Mouse (Mus musculus) E14TG2a.4 (cell line): Measurements from ENCODE around the gene Axl.

Source experiments
- CTCF ChIP-seq: conservative IDR thresholded peaks from 2 replicates; pipeline ENCODE4 v1.5.1; 2014; ENCODE audit warnings: low read length
- NANOG ChIP-seq: IDR thresholded peaks from 2 replicates; pipeline ENCODE4 v1.6.1; 2014; ENCODE audit warnings: borderline replicate concordance, low read length, mixed read lengths
- POU5F1 ChIP-seq: IDR thresholded peaks from 2 replicates; pipeline ENCODE4 v1.6.1; 2014; ENCODE audit warnings: low read length, borderline replicate concordance

DNA sequence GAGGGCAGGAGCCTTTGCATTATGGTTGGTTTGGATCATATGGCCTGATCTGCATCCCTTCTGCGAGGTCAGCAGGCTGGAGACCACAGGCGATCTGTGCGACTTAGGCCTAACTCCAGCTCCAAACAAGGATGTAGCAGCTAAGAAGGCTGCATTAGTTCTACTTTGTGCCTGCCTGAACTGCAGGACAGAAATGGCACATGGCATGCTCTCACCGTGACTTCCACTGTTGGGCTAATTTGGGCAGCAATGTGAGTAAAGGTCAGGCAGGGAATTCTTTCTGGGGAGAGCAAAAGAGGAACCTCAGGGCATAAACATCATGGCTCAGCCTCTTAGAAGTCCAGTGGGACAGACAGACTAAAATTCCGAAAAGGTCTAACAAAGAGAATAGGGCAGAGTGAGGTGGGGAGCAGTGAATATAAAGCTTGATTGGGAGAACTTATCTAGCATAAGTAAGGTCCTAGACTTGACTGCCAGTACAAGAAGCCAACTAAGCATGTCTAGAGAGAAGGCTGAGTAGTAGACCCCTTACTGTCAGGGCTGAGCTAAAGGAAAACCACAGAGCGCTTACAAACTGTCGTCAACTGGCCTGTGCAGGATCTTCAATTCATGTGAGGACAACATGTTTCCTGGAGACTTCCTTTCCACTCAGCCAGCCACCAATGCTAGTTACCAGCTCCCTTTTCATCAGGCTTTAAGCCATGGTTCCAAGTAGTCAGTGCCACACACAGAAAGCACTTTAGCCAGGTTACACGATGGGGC, 57.0 kb downstream of the Axl start:
- TF ChIP-seq CTCF (no peak), POU5F1 (no peak), NANOG (no peak)
